Mouse (Mus musculus) cortical plate, adult 2 months (tissue): ENCODE measurements around the gene Epas1. TPM values are rescaled to one million over a fixed set of nuclear protein-coding genes. Genes with fewer than 3 reads are reported as not detected.

Experiments used
- H3K27ac ChIP-seq: fragments of 200-500 bp; 2 replicates; pipeline ENCODE4 v1.5.1; 2012; ENCODE audit warnings: low read length, control low read depth, inconsistent platforms; ENCODE audit not compliant: insufficient read depth
- H3K4me1 ChIP-seq: fragments of 200-500 bp; 2 replicates; pipeline ENCODE4 v1.6.1; 2011; ENCODE audit warnings: low read length; ENCODE audit not compliant: control insufficient read depth, insufficient read depth
- H3K4me3 ChIP-seq: fragments of 200-500 bp; 2 replicates; pipeline ENCODE4 v1.5.1; 2011; ENCODE audit warnings: mild to moderate bottlenecking, low read length, control low read depth; ENCODE audit not compliant: insufficient read depth
- CTCF ChIP-seq: fragments of 200-500 bp; IDR thresholded peaks from 2 replicates; pipeline ENCODE4 v1.5.1; 2011; ENCODE audit warnings: mild to moderate bottlenecking, control low read depth, low read length; ENCODE audit not compliant: insufficient read depth; ENCODE audit errors: extremely low read depth
- POLR2A ChIP-seq: fragments of 200-500 bp; IDR thresholded peaks from 2 replicates; pipeline ENCODE4 v1.6.1; 2011; ENCODE audit warnings: mild to moderate bottlenecking, low read length, control low read depth; ENCODE audit not compliant: insufficient read depth; ENCODE audit errors: extremely low read depth
- polyA plus RNA-seq: library from polyadenylated mRNA; depleted of rRNA; stranded (reverse); fragments of >200 nt; gene quantifications from 2 replicates; pipeline ENCODE4 v1.2.3, GENCODE M21; 2012; rRNA removed

The Epas1 gene
- polyA plus RNA-seq, result 70.1 and 76.0 TPM in 2 replicates

DNA sequence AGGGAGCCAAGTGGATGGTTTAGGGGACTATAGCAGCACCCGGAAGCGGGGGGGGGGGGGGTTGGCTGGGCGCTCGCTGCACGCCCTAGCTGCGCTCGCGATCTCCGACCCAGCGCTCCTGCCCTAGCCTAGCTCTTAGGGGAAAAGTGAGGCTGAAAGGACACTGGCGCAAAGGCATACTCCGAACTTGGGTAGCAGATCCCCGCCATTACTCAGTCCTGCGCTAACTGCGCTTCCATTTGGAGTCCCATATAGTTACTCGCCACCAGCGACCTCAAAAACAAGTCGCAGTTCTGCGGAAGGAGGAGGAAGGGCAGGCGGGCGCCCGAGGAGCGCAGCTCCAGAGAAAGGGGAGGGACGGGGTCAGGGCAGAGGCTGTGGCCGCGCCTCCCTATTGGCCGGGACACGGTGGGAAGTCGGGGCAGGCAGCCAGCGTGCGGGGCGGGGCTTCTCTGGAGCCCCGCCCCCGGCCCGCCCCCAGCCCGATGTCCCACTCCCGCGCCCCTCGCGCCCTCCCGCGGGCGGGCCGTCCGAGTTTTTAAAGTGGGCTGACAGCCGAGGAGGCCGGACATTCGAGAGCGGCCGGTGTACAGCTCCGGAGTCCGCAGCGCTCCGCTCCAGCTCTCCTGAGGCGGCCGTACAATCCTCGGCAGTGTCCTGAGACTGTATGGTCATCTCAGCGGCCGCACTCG is at the start of gene Epas1:
TSS of gene Epas1 (plus strand) at position 571 of the 692 bp plus-strand sequence.
- Histone ChIP-seq H3K4me1 (no peaks in the 10 kb centered on the region), H3K4me3 (peak within 1 kb of the TSS; percentile 66), H3K27ac (peak within 1 kb of the TSS; percentile 65)
- TF ChIP-seq POLR2A, result peak; percentile 78
- no peak for TF ChIP-seq CTCF

DNA sequence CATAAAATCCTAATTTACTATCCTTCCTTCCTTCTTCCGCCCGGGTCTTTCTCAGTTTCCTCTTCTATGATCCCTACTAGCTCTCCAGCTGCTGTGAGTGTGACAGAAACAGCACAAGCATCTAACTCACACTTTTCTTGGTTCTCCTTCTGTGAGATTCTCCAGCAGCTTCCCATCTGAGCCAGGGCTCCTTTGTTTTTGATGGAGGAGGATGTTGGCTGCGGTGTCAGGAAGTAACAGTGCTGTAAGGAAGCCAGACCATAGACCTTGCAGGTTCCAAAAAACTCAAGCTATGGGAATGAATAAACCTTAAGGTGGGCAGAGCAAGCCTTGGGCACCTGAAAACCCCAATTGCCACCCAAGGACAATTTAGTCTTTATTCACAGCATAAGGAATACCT is 48.3 kb upstream of the Epas1 start:
- Histone ChIP-seq H3K4me3 (no peak overlapping the region), H3K27ac (no peak overlapping the region), H3K4me1 (no peaks in the 10 kb centered on the region)
- no peak for TF ChIP-seq POLR2A
- TF ChIP-seq CTCF, result no peak

DNA sequence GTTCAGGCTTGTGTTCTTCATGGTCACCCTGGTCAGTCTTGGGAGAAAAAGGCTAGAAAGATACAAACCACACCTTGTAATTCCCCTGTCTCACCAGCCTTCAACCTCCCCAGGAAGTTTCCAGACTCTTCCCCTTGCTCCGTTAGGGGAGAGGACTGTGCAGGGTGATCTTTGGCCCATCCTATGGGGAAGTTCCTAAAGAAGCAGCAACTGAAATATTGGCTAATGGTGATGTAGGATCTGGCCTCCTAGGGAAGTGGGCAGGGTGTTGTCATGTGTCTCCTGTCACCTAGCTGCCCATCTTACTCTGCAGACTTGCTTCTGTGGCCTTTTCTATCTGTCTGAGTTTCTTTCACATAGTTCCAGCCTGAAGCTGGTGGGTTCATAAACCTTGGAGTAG is 47.0 kb upstream of the Epas1 start:
- no peaks in the 10 kb centered on the region for H3K4me1 ChIP-seq

DNA sequence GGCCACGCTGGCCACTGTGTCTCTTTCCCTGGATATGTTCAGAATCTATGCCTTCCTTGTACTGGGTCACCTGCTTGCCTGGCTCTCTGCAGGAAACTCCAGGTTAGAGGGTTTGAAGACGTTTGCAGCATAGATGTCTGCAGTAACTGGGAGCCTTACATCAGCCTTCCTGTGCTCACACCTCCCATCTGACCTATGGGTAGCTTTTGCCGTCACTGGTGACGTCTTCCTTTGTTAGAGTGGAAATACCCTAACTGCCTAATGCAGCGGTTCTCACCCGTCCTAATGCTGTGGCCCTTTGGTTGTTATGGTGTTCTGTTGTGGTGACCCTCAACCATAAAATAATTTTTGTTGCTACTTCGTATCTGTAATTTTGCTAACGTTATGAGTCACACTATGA is 43.7 kb upstream of the Epas1 start:
- no peak overlapping the region for H3K4me3 ChIP-seq
- H3K27ac ChIP-seq, result peak overlapping the region; percentile 78; the same call in 1 of the 2 replicates
- TF ChIP-seq CTCF (no peak), POLR2A (no peak)
- H3K4me1 ChIP-seq, result no peaks in the 10 kb centered on the region

More for the DNA sequence above, 47.0 kb upstream of the Epas1 start:
- H3K4me3 ChIP-seq, result no peak overlapping the region
- no peak overlapping the region for H3K27ac ChIP-seq
- TF ChIP-seq CTCF (no peak), POLR2A (no peak)

DNA sequence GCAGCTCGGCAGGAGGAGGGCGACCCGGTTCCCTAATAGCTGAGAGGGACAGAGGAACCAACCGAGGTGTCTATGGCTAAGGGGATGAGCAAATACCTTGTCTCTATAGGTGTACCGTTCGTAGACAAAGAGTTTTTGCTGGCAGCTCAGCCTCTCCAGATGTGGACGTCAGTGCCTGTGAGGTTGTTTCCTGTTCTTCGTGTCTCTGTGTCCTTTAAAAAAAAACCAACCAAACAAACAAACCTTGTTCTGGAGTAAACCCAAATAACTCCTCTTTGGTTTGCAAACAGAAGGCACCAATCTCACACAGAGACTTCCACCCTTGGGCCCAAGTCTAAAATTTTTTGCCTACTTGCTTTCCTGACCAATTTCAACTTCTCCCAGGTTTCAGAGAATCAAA is 43.1 kb upstream of the Epas1 start:
- H3K4me1 ChIP-seq, result no peaks in the 10 kb centered on the region
- no peak overlapping the region for H3K4me3 ChIP-seq
- peak overlapping the region; percentile 78 for H3K27ac ChIP-seq
- no peak for TF ChIP-seq POLR2A
- no peak for TF ChIP-seq CTCF

DNA sequence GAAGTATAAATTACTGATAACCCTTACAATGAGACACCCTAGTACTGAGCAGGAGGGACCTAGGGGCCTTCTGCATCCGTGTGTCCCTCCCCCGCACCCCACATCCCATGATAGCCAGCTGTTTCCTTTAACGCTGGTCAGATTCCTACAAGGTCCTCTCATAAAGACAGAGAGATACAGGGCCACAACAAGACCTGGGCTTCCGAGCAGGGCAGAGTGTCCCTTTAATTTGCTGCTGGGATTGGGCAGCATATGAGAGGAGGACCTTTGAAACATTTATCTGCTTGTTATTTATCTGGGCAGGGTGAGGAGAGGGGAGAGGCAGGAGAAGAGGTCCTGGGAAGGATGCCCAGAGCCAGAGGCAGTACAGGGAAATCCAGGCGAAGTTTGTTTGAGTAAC is 41.6 kb upstream of the Epas1 start:
- Histone ChIP-seq H3K27ac (no peak overlapping the region), H3K4me1 (no peaks in the 10 kb centered on the region), H3K4me3 (no peak overlapping the region)
- no peak for TF ChIP-seq POLR2A
- TF ChIP-seq CTCF, result no peak

DNA sequence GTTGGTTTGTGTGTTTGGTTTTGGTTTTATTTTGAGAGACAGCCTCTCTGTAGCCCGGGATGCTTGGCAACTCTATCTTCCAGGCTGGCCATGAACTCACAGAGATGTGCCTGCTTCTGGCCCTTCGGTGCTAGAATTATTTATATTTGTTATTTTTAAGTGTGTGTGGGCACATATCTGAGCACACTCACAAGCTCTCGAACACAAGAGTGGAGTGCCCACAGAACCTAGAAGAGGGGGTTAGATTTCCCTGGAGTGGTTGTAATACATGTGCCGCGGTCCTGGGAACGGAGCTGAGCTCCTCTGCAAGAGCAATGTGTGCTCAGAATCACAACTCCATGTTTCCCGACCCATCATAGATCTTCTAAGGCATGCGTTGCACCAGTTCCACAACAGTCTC is 40.9 kb upstream of the Epas1 start:
- Histone ChIP-seq H3K27ac (no peak overlapping the region), H3K4me1 (no peaks in the 10 kb centered on the region), H3K4me3 (no peak overlapping the region)
- TF ChIP-seq CTCF (no peak), POLR2A (no peak)

DNA sequence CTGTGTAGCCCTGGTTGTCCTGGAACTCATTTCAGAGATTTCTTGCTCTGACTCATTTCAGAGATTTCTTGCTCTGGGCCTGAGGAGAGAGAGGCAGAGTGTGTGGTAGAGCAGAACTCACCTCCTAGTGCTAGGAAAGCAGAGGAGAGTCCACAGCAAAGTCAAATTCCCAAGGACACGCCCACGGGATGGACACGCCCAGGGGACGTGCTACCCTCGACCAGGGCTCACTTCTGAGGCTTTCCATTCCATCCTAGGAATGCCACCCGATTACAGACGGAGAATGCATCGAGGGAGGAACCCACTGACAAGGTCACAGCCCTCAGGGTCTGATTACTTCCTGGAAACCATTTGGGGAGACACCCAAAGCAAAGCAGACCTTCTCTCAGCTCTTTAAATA is 39.9 kb upstream of the Epas1 start:
- TF ChIP-seq CTCF, result no peak
- Histone ChIP-seq H3K4me1 (no peaks in the 10 kb centered on the region), H3K27ac (no peak overlapping the region), H3K4me3 (no peak overlapping the region)

DNA sequence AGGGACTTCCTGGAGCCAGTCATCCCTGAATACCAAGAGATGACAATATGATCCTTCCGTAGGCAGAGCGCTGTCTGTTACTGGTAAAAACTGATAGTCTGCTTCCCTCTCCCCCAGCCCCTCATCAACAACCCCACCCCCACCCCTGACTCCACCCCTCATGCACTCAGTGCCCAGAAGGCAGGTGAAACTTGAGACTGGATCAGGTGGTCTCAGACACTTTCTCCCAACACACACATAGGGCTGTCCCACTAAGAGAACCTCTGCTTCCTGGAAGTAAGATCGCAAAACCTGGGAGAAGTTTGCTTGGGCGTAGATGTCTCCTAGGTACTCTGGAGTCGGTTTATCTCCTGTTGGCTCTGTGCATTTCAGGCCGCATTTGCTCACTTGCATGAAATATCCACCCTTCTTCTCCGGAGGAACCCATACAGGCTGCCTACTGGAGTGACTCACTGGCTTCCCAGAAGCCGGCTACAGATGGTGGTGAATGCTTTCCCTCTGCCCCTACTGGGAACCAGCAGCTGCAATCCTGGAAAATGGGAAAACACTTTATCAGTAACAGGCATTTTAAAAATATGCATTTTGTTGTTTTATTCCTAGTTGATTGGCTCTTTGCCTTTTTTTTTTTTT is 28.6 kb upstream of the Epas1 start:
- Histone ChIP-seq H3K4me3 (no peak overlapping the region), H3K27ac (no peak overlapping the region), H3K4me1 (no peaks in the 10 kb centered on the region; the same call in 1 of the 2 replicates)
- no peak for TF ChIP-seq POLR2A

DNA sequence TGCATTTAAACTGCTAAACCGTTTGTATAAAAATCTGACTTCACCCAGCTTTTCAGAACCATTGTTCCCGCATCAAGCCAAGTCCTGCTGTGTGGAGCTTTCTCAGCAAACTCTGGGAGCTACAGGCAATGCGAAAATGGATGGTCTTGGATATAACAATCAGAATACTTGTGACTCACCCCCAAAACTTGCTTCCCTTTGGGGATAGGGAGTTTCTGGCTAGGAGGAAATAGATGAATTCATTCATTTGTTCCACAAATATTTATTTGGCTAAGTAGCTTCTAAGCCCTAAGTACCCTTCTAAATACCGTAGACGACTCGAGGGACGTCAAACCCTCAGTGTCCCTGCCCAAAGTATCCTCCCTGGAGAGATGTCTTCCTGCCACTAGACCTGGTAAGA is 27.0 kb upstream of the Epas1 start:
- Histone ChIP-seq H3K27ac (no peak overlapping the region), H3K4me1 (no peaks in the 10 kb centered on the region; the same call in 1 of the 2 replicates), H3K4me3 (no peak overlapping the region)
- TF ChIP-seq POLR2A (no peak), CTCF (no peak)

DNA sequence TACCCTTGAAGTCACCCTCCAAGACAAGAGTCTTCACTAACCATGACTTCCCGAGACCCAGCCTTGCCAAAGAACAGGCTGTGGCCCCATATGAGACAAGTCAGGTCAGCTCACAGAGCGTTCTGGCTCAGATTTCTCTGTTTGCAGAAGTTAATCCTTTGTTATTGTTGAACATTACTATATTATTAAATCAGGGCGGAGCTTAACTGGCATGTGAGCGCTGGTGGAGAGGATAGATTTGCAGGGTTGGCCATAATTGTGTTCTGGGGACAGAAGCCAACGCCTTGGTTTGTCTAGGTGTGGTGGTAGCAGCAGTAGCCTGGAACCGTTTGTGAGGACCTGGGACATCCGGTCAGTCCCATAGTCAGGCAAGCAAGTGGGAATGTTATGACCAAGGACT is 26.5 kb upstream of the Epas1 start:
- Histone ChIP-seq H3K4me1 (no peaks in the 10 kb centered on the region; the same call in 1 of the 2 replicates), H3K4me3 (no peak overlapping the region), H3K27ac (no peak overlapping the region)
- TF ChIP-seq POLR2A (no peak), CTCF (no peak)
